Mouse (Mus musculus) spleen, postnatal 4 days (tissue): ENCODE measurements around the gene Adcy3.

Experiments used
- DNase-seq, 2 experiments: peaks; one replicate each; pipeline ENCODE4 v3.0.0; 2022; ENCODE audit warnings: low spot score in 2 of 2

The Adcy3 gene

GRCm38 (mm10) chr12:4132941-4133846, at the start of gene Adcy3:
Gene Adcy3 (plus strand): TSS chr12:4133103.
- DNase-seq, result peak; percentile 42 to 72

DNA sequence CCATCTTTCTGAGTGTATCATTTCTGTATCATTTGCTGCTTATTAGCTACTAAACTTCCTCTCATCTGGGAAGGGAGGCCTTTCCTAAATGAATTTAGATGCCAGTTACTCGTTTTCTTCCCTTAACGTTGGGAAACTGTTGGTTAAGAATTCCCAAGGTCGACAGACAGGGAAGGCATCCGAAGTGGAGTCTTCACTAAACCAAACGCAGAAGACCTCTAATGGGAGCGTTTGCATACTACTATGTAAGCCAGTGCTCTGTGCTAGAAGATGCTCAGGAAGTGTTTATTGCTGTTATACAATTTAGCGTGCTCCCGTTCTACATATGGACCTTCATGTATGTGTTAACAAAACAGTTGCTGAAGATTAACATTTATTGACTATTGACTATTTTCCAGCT, 49.5 kb upstream of the Adcy3 start:
- DNase-seq, result no peak

DNA sequence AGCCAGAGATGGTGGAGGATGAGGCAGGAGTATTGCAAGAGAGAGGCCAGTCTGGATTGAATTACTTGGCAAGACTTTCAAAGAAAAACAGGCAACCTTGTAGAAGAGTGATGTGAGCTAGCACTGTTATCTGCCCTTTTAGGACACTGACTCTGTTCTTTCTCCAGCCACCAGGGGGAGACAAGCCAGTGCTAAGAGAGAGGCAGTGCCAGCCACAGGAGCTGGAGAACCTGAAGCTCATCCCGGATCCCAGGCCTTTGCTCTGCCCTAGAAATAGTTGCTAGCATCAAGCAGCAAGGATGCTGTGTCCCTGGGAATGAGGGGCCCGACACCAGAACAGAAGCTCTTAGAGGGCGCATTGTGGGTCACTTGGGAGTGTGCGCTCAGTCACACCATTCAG, 25.5 kb upstream of the Adcy3 start:
- DNase-seq, result peak; percentile 49 to 79

- no peak for DNase-seq
These were observed 16.8 kb upstream of the Adcy3 start for GRCm38 (mm10) chr12:4116132-4116531.

- DNase-seq, result no peak
These were observed 15.8 kb upstream of the Adcy3 start for GRCm38 (mm10) chr12:4117136-4117535.

GRCm38 (mm10) chr12:4117579-4117978, 15.3 kb upstream of the Adcy3 start:
- no peak for DNase-seq

GRCm38 (mm10) chr12:4127346-4127745, 5.6 kb upstream of the Adcy3 start:
- no peak for DNase-seq

- DNase-seq, result no peak
These were observed 927 bp downstream of the Adcy3 start for GRCm38 (mm10) chr12:4133847-4134212.

DNA sequence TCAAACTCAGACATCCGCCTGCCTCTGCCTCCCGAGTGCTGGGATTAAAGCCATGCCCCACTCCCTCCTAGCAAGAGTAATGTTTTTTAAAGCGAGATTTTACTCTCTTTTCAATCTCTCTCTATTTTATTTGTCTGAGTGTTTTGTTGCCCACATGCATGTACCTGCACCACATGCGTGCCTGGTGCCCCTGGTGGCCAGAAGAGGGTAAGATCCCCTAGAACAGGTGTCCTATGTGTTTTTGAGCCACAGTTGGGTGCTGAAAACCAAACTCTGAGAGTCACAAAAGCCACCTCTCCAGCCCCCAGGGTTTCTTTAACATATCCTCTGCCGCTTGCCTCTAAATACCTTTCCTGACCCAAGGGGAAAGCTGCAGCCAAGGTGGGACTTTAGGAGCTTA, 10.3 kb downstream of the Adcy3 start:
- DNase-seq, result no peak

DNA sequence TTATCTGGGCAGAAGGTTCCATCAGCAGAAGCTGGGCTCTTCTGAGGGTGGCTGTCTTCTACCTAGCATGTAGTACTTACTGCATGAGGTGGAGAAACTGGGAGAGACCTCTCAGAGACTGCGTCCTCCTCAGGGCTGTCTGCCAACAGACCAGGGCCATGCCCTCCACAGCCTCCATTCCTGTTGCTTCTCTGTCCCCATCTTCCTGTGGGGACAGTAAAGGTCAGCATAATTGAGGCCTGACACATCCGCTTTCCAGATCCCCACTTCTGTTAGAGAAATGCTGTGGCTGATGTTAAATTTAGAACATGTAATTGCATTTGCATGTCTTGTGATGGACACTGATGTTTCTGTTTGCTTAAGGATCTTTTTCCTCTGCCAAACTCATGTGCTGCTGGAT, 18.0 kb downstream of the Adcy3 start:
- DNase-seq, result no peak

GRCm38 (mm10) chr12:4151969-4152368, 19.1 kb downstream of the Adcy3 start:
- no peak for DNase-seq

GRCm38 (mm10) chr12:4157466-4157865, 24.6 kb downstream of the Adcy3 start:
- DNase-seq, result no peak

DNA sequence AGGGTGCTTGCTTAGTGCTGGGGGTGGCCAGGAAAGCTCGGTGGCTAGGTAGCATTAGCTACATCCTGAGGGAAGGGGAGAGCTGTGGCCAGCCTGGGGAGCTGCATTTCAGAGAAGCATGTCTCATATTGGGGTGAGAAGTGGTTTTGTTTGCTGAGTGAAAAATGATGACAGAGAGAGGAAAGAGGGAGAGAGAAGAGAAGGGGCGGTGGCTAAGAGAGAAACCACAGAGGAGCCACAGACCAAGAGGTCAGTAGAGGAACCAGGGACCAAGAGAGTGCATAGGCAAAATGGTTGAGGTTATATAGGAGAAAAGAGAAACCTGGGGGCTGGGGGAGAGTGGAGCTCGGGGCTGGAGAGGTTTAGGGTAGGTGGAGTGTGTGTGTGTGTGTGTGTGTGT, 25.3 kb downstream of the Adcy3 start:
- DNase-seq, result no peak

DNA sequence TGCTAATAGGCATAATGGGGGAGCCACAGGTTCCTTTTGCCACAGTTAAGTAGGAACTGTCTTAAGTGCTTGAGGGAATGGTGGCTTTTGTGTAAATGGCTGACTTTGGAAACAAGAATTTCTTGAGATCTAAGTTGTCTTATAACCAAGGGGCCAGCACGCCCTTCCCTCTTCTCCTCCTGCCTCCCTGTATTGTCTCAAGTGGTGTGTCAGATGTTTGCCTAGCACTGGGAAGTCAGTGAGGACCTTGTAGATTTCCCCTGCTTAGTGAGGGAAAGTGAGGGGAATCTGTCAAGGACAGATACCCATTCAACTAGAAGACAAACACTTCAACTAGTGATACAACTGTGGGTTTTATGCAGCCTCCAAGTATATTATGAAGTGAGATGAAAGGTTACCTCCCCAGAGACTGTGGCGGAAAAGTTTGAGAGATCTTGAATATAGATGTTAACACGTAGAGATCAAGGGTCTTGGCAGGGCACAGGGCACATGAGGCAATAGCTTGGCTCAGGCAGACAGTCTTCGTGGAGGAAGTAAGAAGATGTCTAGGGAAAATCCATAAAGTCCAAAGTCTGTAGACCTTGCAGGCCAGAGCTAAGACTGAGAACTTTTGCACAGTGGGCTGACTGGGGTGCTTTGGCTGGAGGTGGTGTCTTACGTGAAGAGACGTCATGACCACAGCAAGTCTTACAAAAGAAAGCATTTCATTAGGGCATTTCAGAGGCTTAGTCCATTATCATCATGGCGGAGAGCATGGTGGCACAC, 26.1 kb downstream of the Adcy3 start:
- DNase-seq, result no peak

- DNase-seq, result no peak
These were observed 27.4 kb downstream of the Adcy3 start for GRCm38 (mm10) chr12:4160322-4160721.

DNA sequence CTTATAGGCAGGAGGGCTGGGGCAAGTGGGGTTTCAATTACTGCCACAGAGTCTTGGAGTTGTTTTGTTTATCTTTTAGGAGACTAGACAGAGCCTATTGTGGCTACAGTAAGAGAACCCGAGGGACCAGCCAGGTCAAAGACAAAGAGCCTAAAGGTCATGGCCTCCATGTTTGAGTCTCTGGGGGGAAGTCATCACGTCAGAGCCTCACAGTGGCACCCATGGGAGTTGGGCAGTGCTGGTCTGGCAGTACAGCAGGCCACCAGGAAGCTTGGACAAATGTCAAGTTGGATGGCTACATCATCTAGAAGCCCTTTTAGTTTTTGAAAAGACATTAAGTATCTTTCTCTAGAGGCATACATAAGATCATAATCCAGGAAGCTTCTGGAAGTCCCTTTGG, 30.0 kb downstream of the Adcy3 start:
- no peak for DNase-seq

- no peak for DNase-seq
These were observed 34.1 kb downstream of the Adcy3 start for GRCm38 (mm10) chr12:4166970-4167369.

DNA sequence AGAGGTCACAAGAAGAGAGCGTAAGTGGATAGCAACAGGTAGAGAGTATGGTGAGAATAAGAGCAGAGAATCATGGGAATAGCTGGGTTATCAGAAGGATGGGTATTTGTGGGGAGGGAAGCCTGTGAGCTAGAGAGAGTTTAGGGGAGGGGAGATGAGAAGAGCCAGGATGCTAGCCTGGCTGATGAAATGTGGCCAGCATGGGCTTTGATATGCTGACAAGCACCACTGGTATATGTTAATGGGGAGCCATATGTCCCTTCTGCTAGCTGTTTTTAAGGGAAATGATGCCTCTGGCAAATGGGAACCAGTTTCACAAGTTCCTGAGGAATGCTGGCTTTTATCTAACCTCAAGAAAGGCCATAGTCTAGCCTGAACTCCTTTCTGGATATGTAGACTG, 36.2 kb downstream of the Adcy3 start:
- DNase-seq, result no peak

- DNase-seq, result no peak
These were observed 36.7 kb downstream of the Adcy3 start for GRCm38 (mm10) chr12:4169622-4170021.

- DNase-seq, result no peak
These were observed 40.3 kb downstream of the Adcy3 start for GRCm38 (mm10) chr12:4173108-4173790.

DNA sequence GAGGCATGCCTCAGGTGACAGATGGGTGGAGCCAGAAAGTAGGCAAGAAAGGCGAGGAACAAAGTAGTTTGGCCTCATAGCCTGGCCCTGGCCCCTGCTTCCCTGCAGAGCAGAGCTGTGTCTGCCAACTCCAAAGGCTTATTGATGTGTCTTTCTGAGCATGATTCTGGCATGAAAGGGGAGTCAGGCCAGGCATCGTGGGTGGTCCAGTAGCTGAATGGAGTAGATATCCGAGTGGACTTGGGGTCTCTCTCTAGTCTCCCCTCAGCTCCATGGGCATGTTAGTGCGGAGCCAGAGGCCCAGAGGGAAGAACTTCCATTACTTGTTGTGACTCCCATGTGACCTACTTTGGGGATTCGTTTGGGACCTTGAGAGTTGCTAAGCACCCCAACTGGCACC, 45.9 kb downstream of the Adcy3 start:
- DNase-seq, result no peak

- DNase-seq, result no peak
These were observed 46.8 kb downstream of the Adcy3 start for GRCm38 (mm10) chr12:4179671-4180233.
